Mouse (Mus musculus): Measurements from ENCODE around the gene Lcn9.
A peak's percentile ranks its signal among the peaks of the same experiment; 100 is the strongest.

Gene Lcn9

DNA sequence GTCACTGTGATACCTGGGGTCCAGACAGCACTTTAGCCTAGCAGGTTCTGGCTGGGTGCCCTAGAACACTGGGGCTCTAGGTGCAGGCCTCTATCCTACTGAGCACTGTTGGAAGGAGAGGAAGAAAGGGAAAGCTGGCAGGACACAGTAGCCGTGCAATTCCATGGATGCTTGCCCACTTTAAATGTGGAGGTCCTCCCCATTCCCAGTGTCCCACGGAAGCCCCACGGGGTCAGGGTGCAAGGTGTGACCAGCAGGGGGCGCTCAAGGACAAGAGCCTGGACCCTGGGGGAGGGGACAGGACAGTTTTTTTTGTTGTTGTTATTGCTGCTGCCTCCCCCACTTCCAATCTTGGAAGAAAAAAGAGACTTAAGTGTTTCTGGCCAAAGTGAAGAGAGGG is 27.4 kb downstream of the Lcn9 start:
- peak; percentile 63 for DNase-seq

DNA sequence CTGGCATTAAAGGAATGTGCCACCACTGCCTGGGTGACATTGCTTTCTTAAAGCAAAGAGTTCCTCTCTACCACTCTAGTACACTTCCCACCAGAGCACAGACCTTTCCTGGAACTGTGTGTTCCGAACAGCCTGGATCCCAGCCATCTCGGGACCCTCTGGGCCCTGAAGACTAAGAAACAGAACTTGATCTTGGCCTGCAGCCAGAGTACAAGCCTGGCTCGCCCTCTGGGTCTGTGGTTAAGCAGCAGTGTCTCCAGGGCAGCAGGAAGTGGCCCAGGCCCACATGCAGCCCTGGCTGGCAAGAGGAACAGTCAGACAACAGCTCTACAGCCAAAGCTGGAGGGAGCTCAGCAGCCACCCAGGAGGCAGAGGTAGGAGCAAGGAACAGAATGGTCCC is 29.7 kb downstream of the Lcn9 start:
- DNase-seq = peak; percentile 52

DNA sequence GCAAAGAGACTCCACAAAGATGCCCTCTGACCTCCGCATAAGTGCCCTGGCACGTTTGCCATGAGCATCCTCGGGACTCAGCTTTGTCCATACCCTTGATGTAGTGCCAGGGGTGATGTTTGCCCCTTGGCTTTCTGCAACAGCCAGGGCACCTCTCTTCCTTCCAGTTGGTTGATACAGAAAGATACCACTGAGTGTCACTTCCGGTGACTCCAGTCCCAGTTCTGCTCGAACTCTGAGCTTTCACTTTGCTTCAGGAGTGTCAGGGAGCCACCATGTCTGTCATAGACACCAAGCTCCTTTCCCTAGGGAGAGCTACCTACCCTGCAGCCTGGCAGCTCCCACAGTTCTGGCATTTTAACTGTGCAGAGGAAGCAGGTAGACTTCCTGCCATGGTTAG is 31.0 kb downstream of the Lcn9 start:
- DNase-seq = no peak

DNA sequence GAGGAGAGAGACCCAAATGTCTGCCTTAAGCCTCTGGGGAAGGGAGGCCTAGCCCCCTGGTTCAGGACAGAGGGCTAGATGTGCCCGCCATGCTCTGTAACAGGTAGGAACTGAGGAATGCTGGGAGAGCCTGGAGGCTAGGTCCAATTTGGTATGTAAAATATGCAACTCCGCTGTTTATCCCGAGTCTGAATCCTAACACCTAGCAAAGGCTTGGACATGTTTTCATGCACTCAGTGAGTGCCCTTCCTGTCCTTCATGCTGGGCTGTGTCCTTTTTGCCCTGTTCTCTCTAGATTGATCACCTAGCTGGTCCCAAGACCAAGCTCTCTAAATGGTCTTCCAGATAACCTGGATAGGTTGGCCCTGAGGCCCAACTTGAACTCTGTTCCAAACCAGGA is 36.9 kb downstream of the Lcn9 start:
- DNase-seq = no peak

DNA sequence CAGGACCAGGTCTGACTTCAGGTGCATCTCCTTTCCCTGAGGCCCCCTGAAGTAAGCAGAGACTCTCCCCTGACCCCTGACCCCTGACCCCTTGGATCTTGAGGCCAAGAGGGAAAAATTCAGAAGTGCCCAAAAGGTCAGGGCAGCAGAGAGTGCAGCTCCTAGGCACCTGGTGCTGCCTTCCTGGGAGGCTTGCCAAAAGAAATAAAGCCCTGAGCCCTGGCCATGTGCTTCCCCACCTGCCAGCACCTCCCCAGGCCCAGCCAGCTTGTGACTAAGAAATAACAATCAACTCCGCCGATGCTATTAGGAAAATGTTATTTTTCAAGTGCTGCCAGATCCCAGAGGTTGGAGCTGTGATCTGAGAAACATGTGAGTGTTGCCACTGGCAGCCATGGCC is 39.1 kb downstream of the Lcn9 start:
- DNase-seq = peak; percentile 48

DNA sequence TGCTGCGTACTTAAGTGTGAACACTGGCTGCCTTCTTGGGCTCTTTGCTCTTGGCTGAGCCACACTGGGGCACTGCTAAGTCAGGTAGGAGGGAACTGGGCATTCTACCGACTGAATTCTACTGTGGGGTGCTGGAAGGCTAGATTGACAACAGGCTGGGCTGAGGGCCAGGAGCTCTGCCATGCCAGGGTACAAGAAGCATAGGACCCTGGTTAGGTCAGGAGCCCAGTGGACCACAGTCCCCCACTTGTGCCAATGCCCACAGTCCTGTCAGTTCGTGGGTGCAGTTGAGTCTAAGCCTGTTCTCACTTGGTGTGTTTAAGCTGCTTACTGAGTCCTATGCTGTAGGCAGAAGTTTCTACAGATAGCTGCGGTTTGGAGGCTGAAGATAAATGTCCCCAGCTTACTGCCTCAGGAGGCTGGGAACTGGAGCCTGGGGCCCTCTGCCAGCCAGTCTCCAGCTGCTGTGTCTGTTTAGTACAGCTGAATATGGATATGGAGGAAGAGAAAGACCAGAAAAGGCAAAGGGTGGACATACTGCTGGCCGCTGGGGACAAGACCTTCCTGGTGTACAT is 39.8 kb downstream of the Lcn9 start:
- no peak for DNase-seq

DNA sequence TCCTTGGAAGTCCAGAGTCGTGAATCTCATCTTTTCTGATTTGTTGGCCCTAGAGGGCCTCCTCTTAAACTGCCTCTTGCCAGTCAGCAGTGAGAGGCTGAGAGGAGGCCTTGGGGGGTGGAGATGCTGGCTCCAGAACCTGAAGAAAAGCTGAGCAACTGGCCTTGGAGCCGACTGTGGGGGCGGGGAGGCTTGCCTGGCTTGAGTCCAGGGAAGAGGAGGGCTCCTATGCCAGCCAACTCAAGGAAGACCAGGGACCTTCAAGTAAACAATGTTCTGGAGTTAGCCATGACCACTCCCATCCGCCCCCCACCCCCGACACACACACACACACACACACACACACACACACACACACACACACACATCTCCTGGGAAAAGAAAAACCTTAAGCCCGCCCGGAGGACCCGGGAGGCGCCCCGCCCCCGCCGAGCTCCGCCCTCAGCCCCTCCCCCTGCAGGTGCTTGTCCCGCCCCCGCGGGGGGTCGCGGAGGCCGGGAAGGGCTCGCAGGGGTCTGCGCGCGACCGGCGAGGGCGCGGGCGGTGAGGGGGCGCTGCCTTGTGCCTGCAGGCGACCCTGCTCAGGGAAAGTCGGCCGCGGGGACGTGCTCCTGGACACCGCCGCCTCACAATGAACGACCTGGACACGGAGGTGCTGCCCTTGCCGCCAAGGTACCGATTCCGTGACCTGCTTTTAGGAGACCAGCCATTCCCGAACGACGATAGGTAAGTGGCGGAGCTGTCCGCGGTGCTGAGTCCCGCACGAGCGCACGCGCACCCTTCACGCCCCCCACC is 40.6 kb downstream of the Lcn9 start, which contains the start of gene Kcnt1:
Kcnt1 (plus strand) TSS at position 398 of the 795 bp plus-strand sequence.
- DNase-seq = peak; percentile 57

DNA sequence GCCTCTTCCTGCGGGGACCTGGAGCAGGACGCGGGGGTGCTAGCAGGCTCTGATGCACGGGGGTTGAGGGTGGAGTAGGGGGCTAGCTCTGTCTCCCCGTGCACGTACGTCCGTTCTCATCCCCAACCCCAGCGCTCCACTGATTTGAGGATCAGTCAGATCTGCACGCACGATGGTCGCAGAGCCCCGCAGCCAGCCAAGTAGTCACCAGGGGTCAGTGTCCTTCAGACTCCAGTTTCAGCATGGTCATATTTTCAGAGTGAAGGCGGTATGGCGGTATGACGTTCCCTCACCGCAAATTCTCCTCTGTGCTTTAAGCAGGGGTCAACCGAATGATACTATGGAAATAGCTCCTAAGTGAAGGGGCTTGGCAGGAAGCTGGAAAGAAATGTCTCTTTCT is 41.3 kb downstream of the Lcn9 start:
- no peak for DNase-seq

DNA sequence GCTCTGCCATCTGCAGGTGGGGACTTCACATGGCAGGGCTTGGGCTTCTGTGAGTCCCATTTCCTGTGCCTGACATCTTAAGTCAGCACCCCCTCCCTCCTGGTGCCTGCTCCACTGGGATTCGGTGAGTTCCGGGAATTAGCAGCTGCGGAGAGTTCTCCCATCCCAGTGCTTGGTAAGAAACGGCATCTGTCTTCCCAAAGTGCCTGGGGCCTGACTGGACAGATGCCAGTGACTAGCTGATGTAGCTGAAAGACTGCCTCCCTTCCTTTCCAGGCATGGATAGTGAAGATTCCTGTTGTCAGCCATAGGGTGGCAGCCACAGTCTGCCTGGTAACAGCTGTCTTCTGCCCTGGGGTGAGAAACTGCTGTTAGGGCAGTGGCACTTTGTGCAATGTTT is 42.5 kb downstream of the Lcn9 start:
- no peak for DNase-seq

DNA sequence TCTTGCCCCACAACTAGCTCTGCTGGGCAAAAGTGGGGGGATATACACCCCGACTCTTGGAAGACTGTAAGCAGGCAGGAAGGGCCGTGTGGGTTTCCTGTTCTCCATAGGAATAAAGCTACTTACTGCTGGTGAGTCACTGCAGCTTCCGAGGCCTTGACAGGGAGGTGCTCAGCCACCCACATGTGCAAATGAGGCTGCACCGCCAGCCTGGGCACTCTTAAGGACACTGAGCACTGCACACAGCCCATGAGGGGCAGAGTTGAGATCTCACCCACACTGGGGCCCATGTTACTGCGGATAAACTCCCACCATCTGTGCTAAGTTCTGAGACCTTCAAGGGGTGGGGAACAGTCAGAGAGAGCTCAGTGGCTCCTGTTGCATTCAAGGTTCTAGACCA is 43.7 kb downstream of the Lcn9 start:
- no peak for DNase-seq

All from kidney, adult 18-20 months (tissue).